Mouse (Mus musculus) c-Kit-positive CD71-positive TER-119-negative erythroid progenitor cells, embryonic 14.5 days (primary cell): ENCODE data around the gene Plcb3.
"Not testable (repeated sequence)": the region's sequence is repeated elsewhere in the genome, so short reads cannot be mapped to it uniquely, and the experiment has no call there.

ENCODE experiments used
- DNase-seq: peaks from one replicate; pipeline ENCODE4 v3.0.0-alpha.2; 2013; ENCODE audit warnings: low read depth

Plcb3 gene

DNA sequence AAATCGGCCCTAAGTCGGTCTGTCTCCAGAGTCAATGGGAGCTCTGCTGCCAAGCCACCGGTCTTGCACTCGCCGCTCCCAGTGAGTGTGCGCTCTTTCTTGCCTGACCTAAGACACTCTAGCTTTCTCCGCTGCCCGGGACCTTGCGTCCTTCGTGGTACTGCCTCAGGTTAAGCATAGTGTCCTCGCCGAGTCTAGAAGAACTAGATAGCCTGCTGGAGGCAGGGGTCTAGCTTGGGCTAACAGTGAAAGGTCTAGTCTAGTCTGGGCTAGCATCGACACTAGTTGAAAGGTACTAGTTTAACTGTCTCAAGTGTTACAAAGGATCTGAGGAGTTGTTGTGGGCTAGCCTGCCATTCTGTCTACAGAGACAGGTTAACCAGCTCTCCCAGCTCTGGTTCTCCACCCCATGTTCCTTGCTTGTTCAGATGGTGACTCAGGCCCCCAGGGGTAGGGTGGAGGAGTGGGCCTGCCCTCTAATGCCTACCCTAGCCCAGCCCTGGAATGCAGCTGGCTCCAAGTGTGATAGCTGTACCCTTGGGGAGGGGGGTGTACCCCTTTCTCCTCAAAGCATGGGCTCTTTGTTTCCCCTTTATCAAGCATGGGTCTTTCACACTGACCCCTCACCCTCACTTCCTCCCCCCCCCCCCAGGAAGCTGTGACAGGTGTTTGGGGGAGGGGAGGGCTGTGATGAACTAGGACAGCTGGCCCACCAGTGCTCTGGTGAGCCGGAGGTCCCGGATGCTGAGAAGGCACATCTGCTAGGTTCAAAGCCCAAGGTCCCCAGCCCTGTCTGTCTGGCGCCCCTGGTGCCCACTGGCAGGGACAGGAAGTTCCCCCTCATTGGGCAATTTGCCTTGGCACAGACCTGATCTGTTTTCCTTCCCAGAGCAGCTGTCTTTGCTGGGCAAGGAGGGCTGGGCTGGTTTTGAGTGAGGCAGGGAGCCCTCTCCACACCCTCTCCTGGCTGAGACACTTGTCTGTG, at the start of gene Plcb3:
Gene Plcb3, minus strand, starts transcription at position 934 of the 985 bp plus-strand sequence.
- DNase-seq: no peak

DNA sequence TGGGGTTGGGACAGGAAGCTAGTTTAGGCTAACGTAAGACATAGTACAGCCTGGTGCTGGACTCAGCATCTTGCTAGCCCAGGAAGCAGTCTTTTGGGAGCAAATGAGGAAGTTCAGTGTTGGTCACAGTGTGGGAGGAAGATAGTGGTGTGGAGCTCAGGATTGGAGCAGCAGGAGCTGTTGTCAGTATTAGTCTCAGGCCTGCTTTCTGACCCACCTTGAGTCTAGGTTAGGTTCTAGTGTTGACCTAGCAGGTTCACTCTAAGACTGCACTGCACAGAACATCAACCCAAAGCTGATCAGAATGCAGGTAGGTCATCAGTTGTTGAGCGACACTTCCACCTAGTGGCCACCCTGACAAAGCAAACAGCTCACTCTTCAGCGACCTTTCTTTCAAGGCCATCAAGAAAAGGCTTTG, 44.0 kb upstream of the Plcb3 start:
- peak; percentile 71 for DNase-seq

DNA sequence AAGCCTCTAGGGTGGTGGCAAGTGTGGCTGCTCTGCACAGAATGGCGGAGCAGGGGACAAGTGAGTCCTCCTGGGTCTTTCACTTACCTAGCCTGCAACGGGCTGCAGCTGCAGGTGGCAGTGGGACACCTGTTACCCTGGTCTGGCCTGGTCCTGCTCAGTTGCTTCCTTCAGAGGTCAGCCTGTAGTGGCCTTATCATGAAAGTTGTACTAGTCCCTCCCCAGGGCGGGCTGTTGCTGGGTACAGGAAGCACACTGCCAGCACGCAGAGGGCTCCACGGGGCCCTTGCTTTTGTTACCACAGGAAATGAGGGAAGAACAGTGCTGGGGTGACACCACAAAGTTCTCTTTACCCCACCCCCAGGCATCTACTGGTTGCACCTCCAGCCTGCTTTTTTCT, 42.9 kb upstream of the Plcb3 start, which contains the start of gene Fermt3:
Gene Fermt3, minus strand, starts transcription at position 279 of the 400 bp plus-strand sequence.
- peak; percentile 59 for DNase-seq

DNA sequence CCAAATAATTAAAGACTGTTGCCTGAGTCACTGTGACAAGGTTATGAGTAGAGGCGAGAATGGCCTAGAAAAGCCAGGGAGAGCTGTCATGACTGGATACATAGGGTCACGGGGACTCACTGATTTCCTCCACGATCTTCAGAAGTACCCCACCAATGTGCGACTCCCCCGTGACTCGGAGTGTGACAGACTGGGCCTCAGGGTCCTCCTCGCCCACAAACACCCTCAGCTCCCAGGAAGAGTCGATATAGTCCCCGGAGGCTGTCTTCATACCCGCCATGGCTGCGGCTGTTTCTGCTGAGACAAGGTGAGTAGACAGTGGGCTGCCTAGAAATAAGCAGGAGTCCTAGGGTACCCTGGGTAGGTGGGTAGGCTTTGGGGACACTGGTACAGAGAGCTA, 42.3 kb upstream of the Plcb3 start:
- no peak for DNase-seq

DNA sequence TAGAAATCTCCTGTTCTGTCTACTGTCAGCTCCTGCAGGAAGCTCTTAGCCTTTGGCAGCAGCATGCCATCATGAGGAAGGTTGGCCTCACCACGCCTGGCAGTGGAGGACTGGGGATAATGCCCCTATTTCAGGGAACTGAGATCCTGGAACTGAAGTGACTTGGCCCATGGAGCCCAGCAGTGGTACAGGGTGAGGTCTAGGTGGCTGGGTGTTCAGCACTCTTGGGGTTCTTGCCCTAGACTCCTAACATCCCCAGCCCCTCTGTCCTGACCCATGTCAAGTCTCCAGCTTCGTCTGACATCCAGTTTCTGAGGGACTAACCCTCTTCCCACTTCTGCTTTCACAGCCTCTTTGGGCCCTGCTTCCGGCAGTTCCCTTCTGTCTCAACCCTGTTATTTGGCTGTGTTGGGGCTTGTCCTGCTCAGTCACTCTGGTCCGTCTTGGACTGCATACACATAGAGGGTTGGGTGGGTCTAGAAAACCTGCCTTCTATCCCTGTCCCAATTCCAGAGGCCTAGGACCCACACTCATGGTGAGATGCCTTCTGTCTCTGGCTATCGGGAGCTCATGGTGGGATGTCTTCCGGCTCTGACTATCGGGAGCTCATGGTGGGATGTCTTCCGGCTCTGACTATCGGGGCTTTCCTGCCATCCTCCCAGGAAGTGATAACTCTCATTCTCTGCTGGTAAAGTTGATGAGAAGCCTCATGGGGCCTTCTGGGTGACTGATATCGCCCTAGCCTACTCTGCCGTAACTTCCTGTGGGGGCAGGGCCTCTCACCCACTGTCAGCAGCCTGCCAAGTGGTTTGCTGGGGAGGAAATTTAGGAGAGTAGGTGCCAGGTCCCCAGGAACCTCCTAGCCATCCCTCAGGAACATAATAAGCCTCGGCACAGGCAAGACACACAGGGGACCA, 41.5 kb upstream of the Plcb3 start:
- DNase-seq: peak; percentile 77

DNA sequence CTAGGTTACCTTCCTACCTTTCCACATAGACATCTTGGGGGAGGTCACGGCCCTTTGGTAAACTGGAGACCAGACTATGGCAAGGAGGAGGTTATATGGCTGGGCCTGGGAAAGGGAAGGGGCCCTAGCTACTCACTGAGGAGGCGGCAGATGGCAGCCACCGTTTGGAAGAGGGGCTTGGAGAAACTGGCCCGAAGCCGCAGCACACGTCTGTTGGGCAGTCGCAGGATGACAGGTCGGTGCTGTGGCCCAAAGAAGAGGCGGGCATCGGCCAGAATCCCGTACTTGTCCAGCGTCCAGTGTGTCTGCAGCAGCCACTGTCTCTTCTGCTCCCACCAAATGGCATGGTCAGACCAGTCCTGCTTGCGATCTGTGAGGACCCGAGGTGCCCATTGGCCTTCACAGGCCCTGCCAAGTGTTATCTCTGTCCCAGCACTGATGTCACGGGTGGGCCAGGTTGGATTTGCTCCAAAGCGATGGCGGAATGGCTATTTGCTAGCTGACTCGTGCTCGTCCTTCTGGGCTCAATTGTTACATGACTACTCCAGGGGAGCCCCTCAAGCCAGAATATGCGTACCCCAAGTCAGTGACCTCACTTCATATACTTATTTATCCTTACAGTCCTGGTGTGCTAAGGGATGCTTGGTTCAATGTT, 38.3 kb upstream of the Plcb3 start:
- no peak for DNase-seq

DNA sequence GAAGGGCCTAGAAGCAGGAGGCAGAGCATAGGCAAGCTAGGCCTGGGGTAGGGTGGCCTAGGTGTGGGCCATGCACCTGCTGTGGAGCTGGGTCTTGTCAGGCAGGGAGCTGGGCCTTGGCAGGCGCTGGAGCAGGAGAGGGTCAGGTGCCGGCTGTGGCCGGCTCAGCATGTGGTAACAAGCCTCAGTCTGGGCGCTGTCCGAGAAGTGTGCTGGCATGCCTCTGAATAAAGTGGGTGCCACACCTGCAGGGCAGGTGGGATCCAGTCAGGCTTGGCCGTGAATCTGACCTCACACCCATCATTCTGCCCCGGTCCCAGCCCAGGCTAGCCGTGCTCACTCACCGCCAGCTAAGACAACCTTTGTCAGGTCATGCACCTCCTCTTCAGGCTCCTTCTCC, 37.7 kb upstream of the Plcb3 start:
- no peak for DNase-seq

DNA sequence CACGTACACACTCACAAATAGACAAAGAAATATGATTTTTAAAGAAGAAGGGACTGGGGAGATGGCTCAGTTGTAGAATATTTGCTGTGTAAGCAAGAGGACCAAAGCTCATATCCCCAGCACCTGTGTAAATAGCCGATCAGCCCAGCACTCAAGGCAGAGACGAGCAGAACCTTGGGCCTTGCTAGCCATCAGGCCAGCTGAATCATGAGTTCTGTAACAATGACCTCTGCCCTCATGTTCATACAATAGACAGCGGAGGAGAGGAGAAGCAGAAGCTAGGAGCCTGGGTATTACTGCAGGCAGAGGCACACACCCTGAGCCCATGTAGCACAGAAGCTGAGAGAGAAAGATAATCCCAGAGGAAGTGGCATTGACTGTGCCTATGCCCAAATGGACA, 36.2 kb upstream of the Plcb3 start:
- DNase-seq: no peak

DNA sequence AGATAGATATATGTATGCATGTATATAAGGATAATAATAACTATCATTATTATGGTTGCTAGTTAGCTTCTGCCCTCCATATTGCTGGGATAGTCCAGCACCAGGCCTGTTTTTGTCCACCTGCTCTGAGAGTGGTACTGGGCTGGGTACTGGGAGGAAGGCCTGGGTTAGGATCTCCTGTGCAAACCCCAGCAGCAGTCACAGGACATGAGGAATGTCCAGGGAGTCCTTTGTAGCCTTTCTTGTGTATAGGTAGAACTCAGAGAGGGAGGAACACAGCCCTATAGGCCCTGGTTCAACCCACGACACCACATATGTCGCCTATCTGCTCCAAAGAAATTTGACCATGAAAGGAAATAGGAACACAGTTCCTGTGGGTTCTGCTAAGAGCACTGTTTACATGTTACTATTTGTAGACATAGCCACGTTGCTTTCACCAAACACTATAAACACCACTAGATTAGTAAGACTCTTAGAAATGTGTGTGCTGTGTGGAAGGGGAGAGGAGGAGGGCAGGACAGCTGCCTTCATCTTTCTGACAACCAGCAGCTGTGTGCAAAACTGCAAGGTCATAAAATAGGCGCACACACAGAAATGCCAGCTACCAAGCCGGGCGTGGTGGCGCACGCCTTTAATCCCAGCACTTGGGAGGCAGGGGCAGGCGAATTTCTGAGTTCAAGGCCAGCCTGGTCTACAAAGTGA, 30.8 kb upstream of the Plcb3 start:
- no peak for DNase-seq

DNA sequence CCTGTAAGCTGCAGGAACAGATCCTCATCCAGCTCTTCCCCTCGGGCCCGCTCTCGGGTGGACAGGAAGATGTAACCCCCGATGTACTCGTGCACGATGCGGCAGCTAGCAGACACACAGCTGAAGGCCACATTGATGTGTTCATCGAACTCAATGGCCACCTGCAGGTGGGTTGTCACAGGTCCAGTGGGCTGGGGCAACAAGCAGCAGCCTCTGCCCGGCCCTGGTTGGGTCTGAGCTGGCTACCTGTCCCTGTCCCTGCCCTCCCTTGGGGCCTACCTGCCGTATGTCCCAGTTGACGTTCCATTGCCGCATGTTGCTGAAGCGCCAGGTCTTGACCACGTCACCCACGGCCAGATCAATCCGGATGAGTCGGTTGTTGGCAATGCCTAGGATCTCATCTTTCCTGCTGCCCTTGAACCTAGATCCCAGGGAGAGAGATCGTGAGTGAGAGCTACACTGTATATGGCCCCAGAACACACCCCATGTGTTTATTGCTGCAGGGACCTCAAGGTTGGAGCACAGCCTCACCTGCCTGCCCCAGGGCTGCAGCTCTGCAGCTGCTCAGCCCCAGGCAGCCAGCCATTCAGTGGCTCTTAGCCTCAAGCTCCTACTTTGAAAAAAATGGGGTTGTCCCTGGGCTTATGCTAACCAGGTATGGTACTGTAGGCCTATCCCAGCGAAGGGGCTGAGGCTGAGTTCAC, 23.2 kb upstream of the Plcb3 start:
- DNase-seq: no peak

DNA sequence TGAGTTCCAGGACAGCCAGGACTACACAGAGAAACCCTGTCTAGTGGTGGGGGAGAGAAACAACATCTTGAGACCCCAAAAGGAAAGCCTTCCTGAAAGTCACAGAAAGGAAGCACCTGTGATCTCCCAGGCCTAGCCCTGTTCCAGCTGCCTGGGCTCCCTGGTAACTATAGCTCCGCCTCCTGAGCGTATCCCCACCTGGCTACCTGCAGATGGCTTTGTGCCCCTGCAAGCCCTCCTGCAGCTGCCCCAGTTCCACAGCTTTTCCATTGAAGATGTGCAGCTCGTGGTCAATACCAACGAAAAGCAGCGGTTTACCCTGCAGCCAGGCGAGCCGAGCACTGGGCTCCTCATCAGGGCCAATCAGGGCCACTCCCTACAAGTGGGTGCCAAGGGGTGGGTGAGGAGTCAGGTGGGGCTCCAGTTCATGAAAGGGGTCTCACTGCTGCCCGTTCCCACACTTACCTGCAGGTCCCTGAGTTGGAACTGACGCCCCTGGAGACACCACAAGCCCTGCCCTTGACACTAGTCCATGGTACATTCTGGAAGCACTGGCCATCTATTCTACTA, 21.5 kb upstream of the Plcb3 start:
- no peak for DNase-seq

DNA sequence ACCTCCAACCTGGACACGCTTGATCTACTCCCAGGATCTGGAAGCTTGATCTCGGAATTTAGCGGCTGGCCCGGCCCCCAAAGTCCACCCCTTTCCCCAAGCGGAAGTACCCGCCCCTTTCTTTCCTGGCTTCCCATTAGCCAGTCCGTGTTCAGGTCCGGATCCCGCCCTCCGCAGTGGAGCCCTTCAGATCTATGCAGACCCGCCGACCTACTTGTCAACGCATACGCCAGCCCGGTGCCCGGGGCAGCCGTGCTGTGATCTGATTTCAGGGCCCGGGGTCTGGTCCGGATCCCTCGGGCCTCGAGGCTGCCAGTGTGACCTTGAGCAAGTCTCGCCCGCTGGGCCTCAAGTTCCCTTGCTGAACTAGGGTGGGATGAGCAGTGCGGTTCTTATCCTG, 19.7 kb upstream of the Plcb3 start, which contains the start of the genes Nudt22 and Trpt1:
Gene Nudt22, minus strand, starts transcription at position 112 of the 400 bp plus-strand sequence.
Gene Trpt1, plus strand, starts transcription at position 126 of the 400 bp plus-strand sequence.
- peak; percentile 81 for DNase-seq

DNA sequence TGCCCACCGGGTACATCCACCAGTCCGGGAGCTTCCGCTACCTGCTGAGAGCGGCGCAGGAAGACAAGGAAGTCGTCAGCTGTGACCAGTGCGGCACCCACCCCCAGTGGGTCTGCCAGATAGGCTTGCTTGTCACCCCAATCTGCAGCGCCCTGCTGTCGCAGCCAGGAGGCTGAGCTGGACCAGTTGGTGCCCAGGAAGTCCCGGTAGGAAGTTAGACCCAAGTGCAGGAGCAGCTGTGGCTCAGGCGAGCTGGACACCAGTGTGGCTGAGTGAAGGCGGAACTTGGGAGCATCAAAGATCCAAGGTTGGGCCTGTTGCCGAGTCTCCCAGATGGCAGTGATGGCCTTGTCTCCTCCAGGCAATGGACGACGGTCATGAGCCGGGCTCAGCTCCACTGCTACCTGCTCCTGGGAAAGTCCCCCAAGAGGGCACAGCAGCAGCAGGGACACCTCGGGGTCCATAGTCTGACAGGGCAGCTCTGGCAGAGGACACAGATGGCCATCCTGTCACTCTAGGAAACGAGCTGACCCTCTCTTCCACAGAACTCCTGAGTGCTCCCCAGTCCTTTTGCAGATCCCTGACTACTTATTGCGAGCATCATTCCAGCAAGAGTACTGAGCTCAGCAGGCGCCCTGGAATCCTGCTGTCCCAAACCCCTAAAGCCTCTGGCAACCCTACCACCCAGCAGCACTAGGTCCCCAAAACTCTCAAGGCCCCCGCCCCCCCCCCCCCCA, 19.2 kb upstream of the Plcb3 start:
- no peak for DNase-seq

DNA sequence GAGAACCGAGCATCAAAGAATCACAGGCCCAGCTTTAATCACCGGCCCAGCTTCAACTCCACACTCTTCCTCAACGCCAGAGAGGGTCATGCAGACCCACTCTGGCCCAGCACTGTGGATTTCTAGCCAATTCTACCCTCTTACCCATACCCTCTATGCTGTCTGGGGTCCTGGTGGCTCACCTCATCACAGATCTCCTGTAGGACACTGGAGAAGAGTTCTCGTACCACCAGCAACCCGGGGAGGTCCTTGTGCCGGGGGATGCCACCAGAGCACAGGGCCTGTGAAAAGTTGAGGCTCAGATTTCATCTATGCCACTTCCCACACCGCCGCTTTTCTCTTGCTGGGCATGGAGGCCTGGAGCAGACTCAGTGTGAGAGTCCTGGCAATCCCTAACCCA, 18.2 kb upstream of the Plcb3 start:
- DNase-seq: no peak

DNA sequence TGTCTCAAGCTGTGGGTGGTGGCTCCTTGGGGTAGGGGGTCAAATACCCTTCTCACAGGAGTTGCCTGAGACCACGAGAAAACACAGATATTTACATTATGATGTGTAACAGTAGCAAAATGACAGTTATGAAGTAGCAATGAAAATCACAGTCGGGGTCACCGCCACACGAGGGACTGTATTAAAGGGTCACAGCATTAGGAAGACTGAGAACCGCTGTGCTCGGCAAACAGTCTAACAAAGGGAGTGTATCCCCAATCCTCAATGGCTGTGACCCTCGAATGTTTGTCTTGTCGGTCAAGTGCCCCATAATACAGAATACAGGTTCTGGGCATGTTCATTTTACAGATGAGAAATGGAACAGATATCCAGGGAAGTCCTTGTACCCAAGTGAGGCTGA, 17.7 kb upstream of the Plcb3 start:
- no peak for DNase-seq

DNA sequence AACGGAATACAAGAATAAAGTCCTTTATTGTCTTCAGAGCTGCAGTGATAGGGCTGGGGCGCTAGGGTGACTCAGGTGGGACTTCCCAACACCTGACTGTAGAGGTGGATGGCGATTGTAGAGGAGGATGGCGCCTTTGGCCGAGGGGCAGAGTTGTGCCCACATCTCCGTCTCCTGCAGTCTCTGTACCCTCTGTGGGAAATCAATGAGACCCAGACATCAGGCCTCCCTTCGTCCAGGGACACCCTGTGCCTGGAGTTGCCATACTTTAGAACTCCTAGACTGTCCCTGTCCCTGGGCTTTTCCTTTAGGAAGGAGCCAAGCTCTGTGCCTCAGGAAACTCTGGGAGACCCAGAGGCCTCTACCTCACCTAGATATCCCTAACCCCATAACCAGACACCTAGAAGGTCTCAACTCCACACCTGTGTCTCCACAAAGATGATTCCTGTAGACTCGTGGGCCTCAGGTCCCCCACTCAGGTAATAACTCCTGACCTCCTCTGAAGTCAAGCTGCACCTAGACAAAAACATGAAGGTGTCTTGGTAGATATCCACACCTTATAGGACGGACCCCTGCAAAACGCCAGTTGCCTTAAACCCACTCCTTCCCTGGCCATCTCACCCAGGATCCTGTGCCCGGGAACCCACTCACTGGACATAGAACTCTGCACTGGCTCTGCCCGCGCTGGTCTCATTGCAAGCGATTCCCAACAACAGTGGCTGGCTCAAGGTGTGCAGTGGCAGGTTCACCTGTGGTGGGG, 16.9 kb upstream of the Plcb3 start:
- DNase-seq: no peak

DNA sequence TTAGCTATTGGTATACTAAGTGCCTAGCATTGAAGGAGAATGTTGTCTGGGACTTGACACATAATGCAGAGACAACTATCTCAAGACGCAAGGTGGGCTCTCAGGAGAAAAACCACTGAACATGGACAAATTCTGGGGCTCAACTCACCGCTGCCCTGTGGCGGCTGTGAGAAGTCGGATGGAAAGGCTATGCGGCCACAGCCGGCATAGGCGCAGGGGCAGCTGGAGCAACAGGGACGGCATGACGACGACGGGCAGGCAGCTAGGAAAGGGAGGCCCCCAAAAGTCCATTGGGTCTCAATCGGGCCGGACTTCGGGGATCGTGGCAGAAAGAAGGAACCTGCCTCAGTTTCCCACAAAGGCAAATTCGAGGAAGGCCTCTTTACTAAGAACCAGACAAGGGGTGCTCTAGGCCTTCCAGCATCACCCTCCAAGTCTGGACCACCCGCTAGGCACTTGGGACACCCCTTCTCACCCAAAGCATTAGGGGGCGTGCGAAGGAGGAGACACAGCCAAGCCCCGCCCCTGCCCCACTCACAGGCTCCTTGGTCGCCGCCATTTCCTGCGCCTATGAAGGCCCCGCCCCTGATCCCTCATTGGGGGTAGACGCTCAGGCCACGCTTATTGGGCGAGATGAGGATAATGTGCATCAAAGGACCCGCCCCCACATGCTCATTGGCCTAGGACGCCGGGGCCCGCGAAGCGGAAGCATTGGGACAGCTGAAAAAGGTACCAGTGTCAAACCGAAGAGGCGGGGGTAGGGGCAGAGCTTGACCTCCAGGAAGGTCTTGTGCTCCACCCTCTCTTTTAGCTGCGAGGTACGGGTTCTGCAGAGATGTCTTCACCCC, 16.0 kb upstream of the Plcb3 start, which contains the start of gene Dnajc4:
Gene Dnajc4, minus strand, starts transcription at position 562 of the 848 bp plus-strand sequence.
- peak; percentile 98 for DNase-seq

DNA sequence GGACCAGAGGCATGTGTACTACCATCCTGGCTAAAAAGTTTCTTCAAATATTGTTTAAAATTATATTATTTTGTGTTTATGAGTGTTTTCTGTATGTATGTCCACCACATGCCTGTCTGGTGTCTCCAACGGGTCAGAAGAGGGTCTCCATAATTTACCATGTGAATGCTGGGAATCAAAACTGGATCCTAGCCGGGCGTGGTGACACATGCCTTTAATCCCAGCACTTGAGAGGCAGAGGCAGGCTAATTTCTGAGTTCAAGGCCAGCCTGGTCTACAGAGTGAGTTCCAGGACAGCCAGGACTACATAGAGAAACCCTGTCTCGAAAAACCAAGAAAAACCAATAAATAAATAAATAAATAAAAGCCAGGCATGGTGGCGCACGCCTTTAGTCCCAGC, 14.9 kb upstream of the Plcb3 start:
- not testable (repeated sequence) for DNase-seq
